Mouse (Mus musculus) ovary, postnatal 36 days (tissue): ENCODE measurements around the gene Parp3.
A peak's percentile ranks its signal among the peaks of the same experiment; 100 is the strongest.
"Not testable (repeated sequence)": the region's sequence is repeated elsewhere in the genome, so short reads cannot be mapped to it uniquely, and the experiment has no call there.

Source experiments
- DNase-seq: peaks from one replicate; pipeline ENCODE4 v3.0.0; 2022; ENCODE audit warnings: low spot score, mixed read lengths

The Parp3 gene

GRCm38 (mm10) chr9:106476924-106477484, at the start of gene Parp3:
TSS of gene Parp3 (minus strand) at chr9:106476949.
- DNase-seq, result peak; percentile 98

DNA sequence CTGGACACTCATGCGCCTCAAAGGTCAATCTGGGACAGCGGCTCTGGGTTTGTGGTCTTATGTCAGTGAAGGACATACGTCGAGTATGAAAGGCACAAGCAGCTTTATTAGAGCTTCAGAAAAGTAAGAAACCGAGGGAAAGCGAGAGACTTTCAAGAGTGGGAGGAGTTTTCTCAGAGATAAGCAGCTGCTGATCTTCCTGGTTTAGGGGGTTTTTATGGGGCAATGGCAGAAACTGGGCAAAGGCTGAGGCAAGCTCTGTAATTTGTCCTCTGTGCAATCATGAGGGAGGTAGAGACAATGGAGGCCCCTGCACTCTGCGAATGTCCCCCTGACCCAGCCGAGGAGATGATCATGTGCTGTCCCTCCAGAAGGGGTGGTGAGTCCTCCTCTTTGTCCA, 43.2 kb upstream of the Parp3 start:
- DNase-seq, result no peak

GRCm38 (mm10) chr9:106519433-106519832, 42.7 kb upstream of the Parp3 start:
- no peak for DNase-seq

GRCm38 (mm10) chr9:106514273-106514672, 37.5 kb upstream of the Parp3 start, which contains the start of gene Iqcf5:
TSS of gene Iqcf5 (plus strand) at chr9:106514573.
- no peak for DNase-seq

DNA sequence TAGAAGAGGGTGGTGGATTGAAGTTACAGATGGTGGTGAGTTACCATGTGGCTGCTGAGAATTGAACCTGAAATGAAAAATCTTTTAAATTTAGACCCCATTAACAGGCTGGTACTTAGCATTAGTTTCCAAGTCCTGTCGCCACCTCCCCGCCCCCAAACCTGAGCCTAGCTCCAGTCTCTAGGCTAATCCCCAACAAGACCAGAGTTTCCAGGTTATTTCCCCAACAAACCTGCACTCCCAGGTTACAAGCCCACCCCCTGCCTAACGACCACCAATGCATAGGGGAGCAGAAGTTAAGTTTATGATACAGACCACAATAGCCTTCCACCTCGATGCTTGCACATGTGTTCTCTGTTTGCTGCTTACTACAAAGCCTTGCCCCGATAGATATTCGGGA, 36.8 kb upstream of the Parp3 start:
- no peak for DNase-seq

DNA sequence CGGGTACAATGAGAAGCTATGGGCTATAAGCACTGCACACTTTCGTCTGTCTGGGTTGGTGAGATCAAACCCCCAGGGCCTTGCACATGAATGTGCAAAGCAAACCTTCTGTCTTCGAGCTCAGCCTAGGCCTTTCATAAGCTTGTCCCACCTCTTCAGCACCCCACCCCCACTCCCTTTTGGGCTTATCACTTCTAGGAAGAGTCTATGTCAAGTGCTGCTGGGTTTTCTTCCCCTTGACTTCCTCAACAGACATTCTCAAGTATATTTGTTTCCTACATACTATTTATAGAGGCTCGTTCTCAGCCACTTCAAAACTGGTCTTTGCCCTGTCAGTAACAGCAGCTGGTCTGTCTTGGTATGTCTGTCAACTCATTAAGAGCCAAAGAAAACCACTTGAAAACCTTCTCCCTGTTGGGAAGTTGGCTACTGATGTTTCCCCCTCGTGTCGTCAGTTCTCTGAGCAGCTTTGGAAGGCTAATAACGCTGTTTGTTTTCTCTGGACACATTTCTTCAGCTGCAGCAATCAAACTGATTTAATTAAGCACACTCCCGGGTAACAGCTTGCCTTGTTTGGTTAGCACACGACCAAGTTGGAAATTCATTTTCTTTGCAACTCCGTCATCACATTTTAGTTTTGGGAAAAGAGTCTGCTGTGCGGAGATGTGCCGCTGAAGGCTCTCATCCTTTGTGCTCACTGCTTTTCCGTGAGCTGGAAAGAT, 36.1 kb upstream of the Parp3 start:
- DNase-seq, result no peak

- DNase-seq, result no peak
Measured at GRCm38 (mm10) chr9:106509356-106509755, 32.6 kb upstream of the Parp3 start.

GRCm38 (mm10) chr9:106504246-106504645, 27.5 kb upstream of the Parp3 start:
- DNase-seq, result no peak

GRCm38 (mm10) chr9:106501846-106502245, 25.1 kb upstream of the Parp3 start:
- no peak for DNase-seq

GRCm38 (mm10) chr9:106499667-106500066, 22.9 kb upstream of the Parp3 start, which contains the start of gene Iqcf1:
TSS of gene Iqcf1 (plus strand) at chr9:106499967.
- DNase-seq, result no peak

GRCm38 (mm10) chr9:106487602-106488001, 10.9 kb upstream of the Parp3 start:
- not testable (repeated sequence) for DNase-seq

GRCm38 (mm10) chr9:106485076-106485475, 8.3 kb upstream of the Parp3 start:
- DNase-seq, result no peak

DNA sequence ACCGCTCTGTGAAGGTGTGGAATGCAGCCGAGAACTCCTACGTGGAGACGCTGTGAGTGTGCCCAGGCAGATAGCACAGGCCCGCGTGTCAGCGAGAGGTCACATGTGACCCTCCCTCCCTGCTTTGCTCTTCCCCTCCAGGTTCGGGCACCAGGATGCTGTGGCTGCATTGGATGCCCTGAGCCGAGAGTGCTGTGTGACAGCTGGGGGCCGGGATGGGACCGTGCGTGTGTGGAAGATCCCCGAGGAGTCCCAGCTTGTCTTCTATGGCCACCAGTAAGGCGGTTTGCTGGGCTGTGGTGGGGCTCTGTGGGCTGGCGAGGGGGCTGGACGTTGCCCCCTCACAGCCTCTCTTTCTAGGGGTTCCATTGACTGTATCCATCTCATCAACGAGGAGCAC, 6.9 kb upstream of the Parp3 start:
- no peak for DNase-seq

GRCm38 (mm10) chr9:106483136-106483535, 6.4 kb upstream of the Parp3 start:
- DNase-seq, result no peak

DNA sequence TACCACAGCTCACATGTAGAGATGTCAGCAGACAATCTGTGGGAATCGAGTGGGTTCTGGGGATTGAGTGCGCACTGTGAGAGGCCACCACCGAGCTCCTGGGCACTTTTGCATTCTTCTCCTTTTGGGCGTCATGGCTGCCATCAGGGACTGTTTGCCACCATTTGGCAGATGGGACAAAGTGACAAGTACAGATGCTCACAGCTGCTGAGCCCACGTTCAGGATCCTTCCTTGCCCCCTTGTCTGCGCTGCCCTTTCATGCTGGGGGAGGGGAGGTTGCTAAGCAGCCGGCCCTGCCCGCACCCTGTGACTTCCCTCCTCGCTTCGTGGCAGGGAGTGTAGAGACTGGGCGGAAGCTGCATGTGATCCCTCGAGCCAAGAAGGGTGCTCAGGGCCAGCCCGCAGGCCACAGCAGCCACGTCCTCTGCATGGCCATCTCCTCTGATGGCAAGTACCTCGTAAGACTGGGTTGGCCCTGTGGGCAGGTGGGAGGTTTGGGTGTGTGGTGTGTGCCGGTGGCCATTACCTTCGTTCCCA, 5.9 kb upstream of the Parp3 start:
- no peak for DNase-seq

DNA sequence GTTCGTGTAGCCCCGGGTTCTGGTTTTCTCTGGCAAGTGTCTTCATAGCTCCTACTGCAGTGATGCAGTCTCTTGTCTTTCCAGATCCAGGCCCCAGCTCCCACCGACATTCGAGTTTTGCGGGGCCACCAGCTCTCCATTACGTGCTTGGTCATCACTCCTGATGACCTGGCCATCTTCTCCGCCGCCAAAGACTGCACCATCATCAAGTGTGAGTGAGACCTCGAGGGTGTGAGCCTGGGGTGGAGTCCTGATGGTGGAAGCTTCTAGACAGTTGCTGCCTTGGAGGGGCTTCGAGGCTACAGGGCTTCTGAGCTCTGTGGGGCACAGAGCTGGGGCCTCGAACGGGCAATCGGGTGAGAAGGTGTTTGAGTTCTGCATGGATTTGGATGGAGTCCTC, 4.9 kb upstream of the Parp3 start:
- no peak for DNase-seq

GRCm38 (mm10) chr9:106481075-106481474, 4.3 kb upstream of the Parp3 start:
- DNase-seq, result no peak

DNA sequence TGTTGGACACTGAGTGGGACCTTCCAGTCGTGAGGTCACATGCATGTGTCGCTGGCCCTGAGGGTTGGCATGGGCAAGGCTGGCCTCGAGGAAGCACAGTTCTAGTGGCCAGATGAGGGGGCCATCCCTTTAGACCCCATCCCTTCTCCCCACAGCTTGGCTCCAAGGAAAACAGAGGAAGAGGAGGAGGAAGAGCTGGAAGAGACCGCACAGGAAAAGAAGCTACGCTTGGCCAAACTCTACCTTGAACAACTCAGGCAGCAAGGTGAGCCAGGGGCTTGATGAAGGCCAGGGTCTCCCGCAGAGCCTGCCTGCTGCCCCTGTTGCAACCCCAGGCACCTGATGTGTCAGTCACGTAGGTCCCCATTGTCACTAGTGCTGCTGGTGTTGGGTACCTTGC, 3.8 kb upstream of the Parp3 start:
- no peak for DNase-seq

GRCm38 (mm10) chr9:106478101-106478500, 1.4 kb upstream of the Parp3 start:
- DNase-seq, result no peak

- no peak for DNase-seq
Measured at GRCm38 (mm10) chr9:106477649-106478048, 900 bp upstream of the Parp3 start.

DNA sequence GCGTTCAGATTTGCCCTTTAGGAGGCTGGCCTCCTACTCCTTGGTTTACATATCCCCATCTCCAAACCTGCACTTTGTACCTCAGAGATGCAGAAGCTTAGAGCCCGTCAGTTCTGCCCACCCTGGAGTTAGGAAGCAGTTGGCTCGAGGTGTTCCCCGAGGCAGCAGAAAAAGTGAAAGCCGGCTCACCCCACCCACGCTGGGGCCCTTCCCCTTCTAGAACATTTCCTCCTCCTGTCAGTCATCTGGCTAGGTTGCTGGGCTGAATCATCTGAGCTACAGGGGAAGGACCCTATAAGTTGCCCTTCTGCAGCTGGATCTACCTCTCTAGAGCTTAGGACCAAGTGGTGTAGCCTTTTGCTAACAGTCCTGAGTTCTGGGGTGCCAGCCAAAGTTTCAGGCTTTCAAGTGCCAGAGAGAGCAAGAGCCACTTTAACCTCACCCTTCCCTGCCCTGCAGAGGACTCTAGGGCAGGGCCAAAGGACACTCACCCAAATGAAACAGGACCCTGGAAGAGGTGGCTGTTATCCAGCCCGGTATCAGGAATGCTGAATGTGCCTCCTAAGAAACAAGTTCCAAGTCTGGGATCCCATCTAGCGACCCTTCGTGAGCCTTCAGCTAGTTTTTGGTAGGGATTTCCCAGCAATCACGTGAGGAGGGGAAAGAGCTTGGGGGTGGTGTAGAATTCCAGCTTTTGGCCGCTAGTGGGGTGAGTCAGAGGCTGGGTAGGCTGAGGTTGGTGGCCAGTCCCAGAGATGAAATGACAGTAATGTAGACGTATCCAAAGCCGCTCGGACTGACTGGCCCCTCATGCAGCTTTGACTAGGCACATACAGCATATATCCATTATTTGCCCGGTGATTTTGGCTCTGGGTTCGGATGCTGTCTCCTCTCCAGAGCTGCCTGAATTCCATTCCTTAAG, 486 bp downstream of the Parp3 start:
- peak; percentile 53 for DNase-seq

DNA sequence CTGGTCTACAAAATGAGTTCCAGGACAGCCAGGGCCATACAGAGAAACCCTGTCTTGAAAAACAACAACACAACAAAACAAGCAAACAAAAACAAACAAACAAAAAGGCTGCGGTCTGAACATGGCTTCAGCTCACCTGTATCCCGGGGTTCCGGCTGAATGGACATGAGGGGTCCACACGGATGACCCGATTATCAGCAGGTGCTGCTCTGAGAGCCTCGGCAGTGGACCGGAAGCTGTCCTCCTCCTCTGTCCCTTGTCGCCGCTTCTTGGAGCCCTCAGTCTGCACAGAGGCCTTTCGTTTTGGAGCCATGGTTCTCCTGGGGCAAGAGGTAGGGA, 1.1 kb downstream of the Parp3 start, which contains the start of gene Rrp9:
Gene Rrp9 (plus strand): TSS at position 301 of the 339 bp plus-strand sequence.
- no peak for DNase-seq
